Mouse (Mus musculus) forebrain, embryonic 10.5 days (tissue): ENCODE data around the gene Akirin2. TPM values are rescaled to one million over a fixed set of nuclear protein-coding genes. Genes with fewer than 3 reads are reported as not detected.

Experiments
- DNase-seq: peaks from one replicate; pipeline ENCODE4 v3.0.0-alpha.2; 2017; ENCODE audit warnings: low spot score; ENCODE audit errors: extremely low spot score
- H3K27ac ChIP-seq: fragments of 300-500 bp; sonication (generic); 2 replicates; pipeline ENCODE4 v1.5.1; 2016; ENCODE audit warnings: mild to moderate bottlenecking
- H3K27me3 ChIP-seq: fragments of 300-500 bp; sonication (generic); 2 replicates; pipeline ENCODE4 v1.6.1; 2016; ENCODE audit warnings: mild to moderate bottlenecking; ENCODE audit not compliant: poor library complexity, severe bottlenecking
- H3K36me3 ChIP-seq: fragments of 300-500 bp; sonication (generic); replicated peaks from 2 replicates; pipeline ENCODE4 v1.6.1; 2016; ENCODE audit warnings: mild to moderate bottlenecking, moderate library complexity
- H3K4me1 ChIP-seq: fragments of 300-500 bp; sonication (generic); 2 replicates; pipeline ENCODE4 v1.6.1; 2016
- H3K4me3 ChIP-seq: fragments of 300-500 bp; sonication (generic); 2 replicates; pipeline ENCODE4 v1.5.1; 2016; ENCODE audit warnings: mild to moderate bottlenecking, moderate library complexity
- H3K9me3 ChIP-seq: fragments of 300-500 bp; sonication (generic); 2 replicates; pipeline ENCODE4 v1.6.1; 2016; ENCODE audit warnings: mild to moderate bottlenecking, moderate library complexity
- WGBS: fragments of 180-500 bp; shearing (Covaris S2); methylation state at CpG from one replicate; pipeline ENCODE4 v1.1.7; 2016; 5-methylcytosine and 5-hydroxymethylcytosine counted together
- polyA plus RNA-seq: library from polyadenylated mRNA; unstranded; fragments of >200 nt; fragmentation: Nextera tagmentation; extraction: Ambion mirVana; gene quantifications from 2 replicates; pipeline ENCODE4 v1.2.1, GENCODE M21; 2016

The Akirin2 gene
- 44.6 and 55.0 TPM in 2 replicates for polyA plus RNA-seq

GRCm38 (mm10) chr4:34550748-34551097 lies at the start of gene Akirin2:
Akirin2 (plus strand) TSS chr4:34550937.
- under 1% methylated on average over 53 of the region's 53 CpGs for WGBS
- Histone ChIP-seq H3K27me3 (no peaks in the 10 kb centered on the region), H3K9me3 (no peaks in the 10 kb centered on the region), H3K36me3 (peaks cover 9% of the 10 kb centered on the region), H3K4me1 (peaks cover 40% of the 10 kb centered on the region), H3K4me3 (peak within 1 kb of the TSS; percentile 96), H3K27ac (peak within 1 kb of the TSS; percentile 97)
- DNase-seq = no peak

GRCm38 (mm10) chr4:34510305-34510704 lies 40.4 kb upstream of the Akirin2 start:
- 91% methylated on average over 3 of the region's 3 CpGs for whole genome bisulfite sequencing
- Histone ChIP-seq H3K4me3 (no peak overlapping the region), H3K4me1 (no peaks in the 10 kb centered on the region), H3K27ac (no peak overlapping the region), H3K27me3 (no peaks in the 10 kb centered on the region), H3K9me3 (peaks cover 8% of the 10 kb centered on the region; the same call in 1 of the 2 replicates), H3K36me3 (no peaks in the 10 kb centered on the region)
- no peak for DNase-seq

- H3K36me3 ChIP-seq = no peaks in the 10 kb centered on the region
- 86% methylated on average over 3 of the region's 3 CpGs for WGBS
- no peaks in the 10 kb centered on the region for H3K27me3 ChIP-seq
- no peaks in the 10 kb centered on the region for H3K4me1 ChIP-seq
- no peaks in the 10 kb centered on the region for H3K9me3 ChIP-seq
- no peak overlapping the region for H3K27ac ChIP-seq
- H3K4me3 ChIP-seq = no peak overlapping the region
- no peak for DNase-seq
These were observed 27.9 kb upstream of the Akirin2 start for GRCm38 (mm10) chr4:34522846-34523245.

GRCm38 (mm10) chr4:34523586-34523985 lies 27.2 kb upstream of the Akirin2 start:
- no peak overlapping the region for H3K27ac ChIP-seq
- 96% methylated on average over 4 of the region's 4 CpGs for WGBS
- H3K4me3 ChIP-seq = no peak overlapping the region
- no peaks in the 10 kb centered on the region for H3K9me3 ChIP-seq
- DNase-seq = no peak
- no peaks in the 10 kb centered on the region for H3K27me3 ChIP-seq
- no peaks in the 10 kb centered on the region for H3K4me1 ChIP-seq
- no peaks in the 10 kb centered on the region for H3K36me3 ChIP-seq

GRCm38 (mm10) chr4:34526771-34527170 lies 24.0 kb upstream of the Akirin2 start:
- DNase-seq = no peak
- Histone ChIP-seq H3K36me3 (no peaks in the 10 kb centered on the region), H3K4me3 (no peak overlapping the region), H3K4me1 (no peaks in the 10 kb centered on the region), H3K9me3 (no peaks in the 10 kb centered on the region), H3K27ac (no peak overlapping the region), H3K27me3 (no peaks in the 10 kb centered on the region)
- 89% methylated on average over 3 of the region's 3 CpGs for WGBS

GRCm38 (mm10) chr4:34528430-34529100 lies 22.2 kb upstream of the Akirin2 start:
- Histone ChIP-seq H3K27ac (no peak overlapping the region), H3K4me3 (no peak overlapping the region), H3K9me3 (no peaks in the 10 kb centered on the region), H3K27me3 (no peaks in the 10 kb centered on the region), H3K36me3 (no peaks in the 10 kb centered on the region), H3K4me1 (no peaks in the 10 kb centered on the region)
- no peak for DNase-seq
- 74% methylated on average over 1 of the region's 1 CpGs for WGBS

GRCm38 (mm10) chr4:34529379-34529778 lies 21.4 kb upstream of the Akirin2 start:
- H3K27ac ChIP-seq = no peak overlapping the region
- no peaks in the 10 kb centered on the region for H3K9me3 ChIP-seq
- no peaks in the 10 kb centered on the region for H3K4me1 ChIP-seq
- WGBS = 83% methylated on average over 4 of the region's 4 CpGs
- H3K36me3 ChIP-seq = no peaks in the 10 kb centered on the region
- H3K4me3 ChIP-seq = no peak overlapping the region
- no peak for DNase-seq
- no peaks in the 10 kb centered on the region for H3K27me3 ChIP-seq

- Histone ChIP-seq H3K27me3 (no peaks in the 10 kb centered on the region), H3K9me3 (peaks cover 4% of the 10 kb centered on the region; the same call in 1 of the 2 replicates), H3K4me3 (no peak overlapping the region), H3K36me3 (no peaks in the 10 kb centered on the region), H3K27ac (no peak overlapping the region), H3K4me1 (no peaks in the 10 kb centered on the region)
- no peak for DNase-seq
- 82% methylated on average over 6 of the region's 6 CpGs for WGBS
These were observed 20.8 kb upstream of the Akirin2 start for GRCm38 (mm10) chr4:34529941-34530340.

- peaks cover 35% of the 10 kb centered on the region for H3K4me1 ChIP-seq
- peak; percentile 96 for DNase-seq
- H3K36me3 ChIP-seq = peaks cover 4% of the 10 kb centered on the region
- 3% methylated on average over 38 of the region's 38 CpGs for WGBS
- no peaks in the 10 kb centered on the region for H3K9me3 ChIP-seq
- peak overlapping the region; percentile 97 for H3K27ac ChIP-seq
- H3K27me3 ChIP-seq = no peaks in the 10 kb centered on the region
- peak overlapping the region; percentile 96 for H3K4me3 ChIP-seq
These were observed 573 bp upstream of the Akirin2 start for GRCm38 (mm10) chr4:34549981-34550747.

- Histone ChIP-seq H3K4me1 (peaks cover 44% of the 10 kb centered on the region), H3K36me3 (peaks cover 13% of the 10 kb centered on the region), H3K27me3 (no peaks in the 10 kb centered on the region), H3K9me3 (no peaks in the 10 kb centered on the region), H3K4me3 (peak overlapping the region; percentile 96), H3K27ac (peak overlapping the region; percentile 97)
- under 1% methylated on average over 42 of the region's 50 CpGs for WGBS
- DNase-seq = peak; percentile 59
These were observed 517 bp downstream of the Akirin2 start for GRCm38 (mm10) chr4:34551098-34551809.

GRCm38 (mm10) chr4:34551966-34552365 lies 1.2 kb downstream of the Akirin2 start:
- no peak for DNase-seq
- peaks cover 50% of the 10 kb centered on the region for H3K4me1 ChIP-seq
- H3K27me3 ChIP-seq = no peaks in the 10 kb centered on the region
- H3K4me3 ChIP-seq = peak overlapping the region; percentile 96
- peaks cover 13% of the 10 kb centered on the region for H3K36me3 ChIP-seq
- H3K9me3 ChIP-seq = no peaks in the 10 kb centered on the region
- peak overlapping the region; percentile 97; the same call in 1 of the 2 replicates for H3K27ac ChIP-seq
- 39% methylated on average over 3 of the region's 3 CpGs for WGBS

- Histone ChIP-seq H3K4me3 (no peak overlapping the region), H3K27ac (no peak overlapping the region), H3K27me3 (no peaks in the 10 kb centered on the region), H3K4me1 (peaks cover 51% of the 10 kb centered on the region), H3K9me3 (no peaks in the 10 kb centered on the region), H3K36me3 (peaks cover 18% of the 10 kb centered on the region)
- WGBS = 54% methylated on average over 1 of the region's 1 CpGs
- no peak for DNase-seq
These were observed 3.9 kb downstream of the Akirin2 start for GRCm38 (mm10) chr4:34554596-34554995.

- 97% methylated on average over 3 of the region's 3 CpGs for WGBS
- no peak overlapping the region for H3K27ac ChIP-seq
- DNase-seq = no peak
- no peaks in the 10 kb centered on the region for H3K9me3 ChIP-seq
- peaks cover 18% of the 10 kb centered on the region for H3K36me3 ChIP-seq
- peaks cover 47% of the 10 kb centered on the region for H3K4me1 ChIP-seq
- H3K27me3 ChIP-seq = no peaks in the 10 kb centered on the region
- H3K4me3 ChIP-seq = no peak overlapping the region
These were observed 4.9 kb downstream of the Akirin2 start for GRCm38 (mm10) chr4:34555604-34556003.
